Mouse (Mus musculus) liver, embryonic 16.5 days (tissue): ENCODE results near the gene Grifin. TPM values are rescaled to one million over a fixed set of nuclear protein-coding genes. Genes with fewer than 3 reads are reported as not detected.

Experiments used
- ATAC-seq: fragments of 200-750 bp; cut with Nextera tagmentation; 2 replicates; pipeline ENCODE4 v1.8.0; 2017; ENCODE audit warnings: low read depth, mild to moderate bottlenecking, moderate number of reproducible peaks, moderate library complexity
- H3K27ac ChIP-seq: fragments of 300-500 bp; sonication (generic); 2 replicates; pipeline ENCODE4 v1.5.1; 2014; ENCODE audit warnings: mild to moderate bottlenecking, low read length
- H3K27me3 ChIP-seq: fragments of 300-500 bp; sonication (generic); 2 replicates; pipeline ENCODE4 v1.6.1; 2014; ENCODE audit warnings: low read depth, low read length, mixed read lengths; ENCODE audit not compliant: control insufficient read depth, insufficient read depth
- H3K36me3 ChIP-seq: fragments of 300-500 bp; sonication (generic); 2 replicates; pipeline ENCODE4 v1.6.1; 2014; ENCODE audit warnings: mild to moderate bottlenecking; ENCODE audit not compliant: control insufficient read depth, insufficient read depth
- H3K4me1 ChIP-seq: fragments of 300-500 bp; sonication (generic); 2 replicates; pipeline ENCODE4 v1.6.1; 2014; ENCODE audit warnings: low read depth, low read length, mixed read lengths; ENCODE audit not compliant: control insufficient read depth
- H3K4me2 ChIP-seq: fragments of 300-500 bp; sonication (generic); 2 replicates; pipeline ENCODE4 v1.6.1; 2014; ENCODE audit warnings: low read depth, low read length, mixed read lengths
- H3K4me3 ChIP-seq: fragments of 300-500 bp; sonication (generic); 2 replicates; pipeline ENCODE4 v1.5.1; 2014; ENCODE audit warnings: low read depth, mild to moderate bottlenecking, low read length
- H3K9ac ChIP-seq: fragments of 300-500 bp; sonication (generic); 2 replicates; pipeline ENCODE4 v1.6.1; 2014; ENCODE audit warnings: low read depth, low read length
- H3K9me3 ChIP-seq: fragments of 300-500 bp; sonication (generic); replicated peaks from 2 replicates; pipeline ENCODE4 v1.6.1; 2016; ENCODE audit warnings: low read length; ENCODE audit not compliant: control insufficient read depth
- WGBS: fragments of 180-500 bp; shearing (Covaris S2); extraction: QIAGEN DNeasy Blood & Tissue Kit; methylation state at CpG from one replicate; pipeline ENCODE4 v1.1.7; 2014; ENCODE audit not compliant: insufficient replicate concordance; 5-methylcytosine and 5-hydroxymethylcytosine counted together
- polyA plus RNA-seq: library from polyadenylated mRNA; unstranded; fragments of >200 nt; fragmentation: Nextera tagmentation; extraction: Ambion mirVana; gene quantifications from 2 replicates; pipeline ENCODE4 v1.2.1, GENCODE M21; 2015

Grifin gene
- 0.59 and 1.2 TPM in 2 replicates for polyA plus RNA-seq

DNA sequence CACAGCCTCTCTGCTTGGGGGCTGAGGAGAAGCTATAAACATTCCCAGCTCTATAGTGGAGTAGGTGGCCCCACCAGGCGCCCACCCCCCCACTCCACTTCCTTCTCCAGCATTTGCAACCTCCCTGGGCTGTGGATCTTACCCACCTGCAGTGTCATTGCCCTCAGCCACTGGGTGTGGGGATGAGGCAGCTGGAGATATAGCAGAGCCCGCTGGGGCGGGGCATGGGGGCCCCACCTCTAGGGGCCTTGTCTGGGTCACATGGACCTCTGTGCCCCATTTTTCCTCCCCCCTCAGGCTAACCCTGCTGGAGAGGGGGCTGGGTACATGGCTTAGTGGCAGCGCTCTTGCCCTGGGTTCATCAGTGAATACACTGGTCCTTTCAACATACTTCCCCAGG is at the start of gene Grifin:
Grifin (minus strand) TSS at position 176 of the 400 bp plus-strand sequence.
- Histone ChIP-seq H3K9ac (no peak within 1 kb of the TSS), H3K36me3 (no peaks in the 10 kb centered on the region), H3K4me1 (peaks cover 37% of the 10 kb centered on the region), H3K27me3 (no peaks in the 10 kb centered on the region), H3K9me3 (no peaks in the 10 kb centered on the region), H3K4me3 (no peak within 1 kb of the TSS), H3K4me2 (no peak within 1 kb of the TSS; the same call in 1 of the 2 replicates), H3K27ac (no peak within 1 kb of the TSS)
- 42% methylated on average over 4 of the region's 4 CpGs for WGBS
- ATAC-seq = peak; percentile 79

- Histone ChIP-seq H3K4me3 (no peak overlapping the region), H3K36me3 (peaks cover 19% of the 10 kb centered on the region), H3K9me3 (no peaks in the 10 kb centered on the region), H3K27ac (peak overlapping the region; percentile 68), H3K27me3 (peaks cover 4% of the 10 kb centered on the region; the same call in 1 of the 2 replicates), H3K4me1 (peaks cover 75% of the 10 kb centered on the region), H3K9ac (peak overlapping the region; percentile 15), H3K4me2 (no peak overlapping the region; the same call in 1 of the 2 replicates)
- 74% methylated on average over 10 of the region's 10 CpGs for WGBS
- no peak for ATAC-seq
Observed at GRCm38 (mm10) chr5:140614141-140614540, 49.3 kb upstream of the Grifin start.

DNA sequence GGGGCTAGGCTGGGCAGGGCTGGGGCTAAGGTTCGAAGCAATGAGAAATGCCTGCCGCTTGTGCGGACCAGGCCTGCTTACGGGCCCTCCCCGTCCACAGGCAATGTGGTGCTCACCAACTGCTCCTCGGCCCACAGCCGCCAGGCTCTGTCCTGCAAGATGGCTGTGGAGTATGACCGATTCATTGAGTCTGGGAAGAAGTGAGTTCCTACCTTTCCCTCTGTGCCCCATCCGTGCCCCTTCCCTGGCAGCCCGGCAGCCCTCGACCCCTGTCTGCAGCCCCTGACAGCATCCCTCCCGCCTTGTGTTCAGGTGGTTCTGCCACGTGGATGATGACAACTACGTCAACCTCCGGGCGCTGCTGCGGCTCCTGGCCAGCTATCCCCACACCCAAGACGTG is 47.3 kb upstream of the Grifin start:
- ATAC-seq = no peak
- Histone ChIP-seq H3K27ac (no peak overlapping the region), H3K4me1 (peaks cover 79% of the 10 kb centered on the region), H3K4me3 (no peak overlapping the region), H3K9ac (no peak overlapping the region), H3K9me3 (no peaks in the 10 kb centered on the region), H3K36me3 (peaks cover 19% of the 10 kb centered on the region), H3K4me2 (no peak overlapping the region), H3K27me3 (peaks cover 13% of the 10 kb centered on the region)
- WGBS = 74% methylated on average over 18 of the region's 18 CpGs

GRCm38 (mm10) chr5:140611611-140612185 is 46.8 kb upstream of the Grifin start:
- peaks cover 18% of the 10 kb centered on the region for H3K27me3 ChIP-seq

GRCm38 (mm10) chr5:140611021-140611583 is 46.2 kb upstream of the Grifin start:
- H3K27me3 ChIP-seq = peaks cover 24% of the 10 kb centered on the region
- H3K4me1 ChIP-seq = peaks cover 81% of the 10 kb centered on the region
- WGBS = 42% methylated on average over 21 of the region's 21 CpGs
- ATAC-seq = no peak
- H3K4me3 ChIP-seq = peak overlapping the region; percentile 71
- no peaks in the 10 kb centered on the region for H3K9me3 ChIP-seq
- H3K4me2 ChIP-seq = peak overlapping the region; percentile 90
- peak overlapping the region; percentile 58 for H3K9ac ChIP-seq
- H3K36me3 ChIP-seq = peaks cover 19% of the 10 kb centered on the region
- H3K27ac ChIP-seq = peak overlapping the region; percentile 71

More at GRCm38 (mm10) chr5:140611611-140612185, 46.8 kb upstream of the Grifin start:
- Histone ChIP-seq H3K4me1 (peaks cover 81% of the 10 kb centered on the region), H3K9me3 (no peaks in the 10 kb centered on the region), H3K27ac (peak overlapping the region; percentile 71), H3K4me3 (peak overlapping the region; percentile 71; the same call in 1 of the 2 replicates), H3K4me2 (no peak overlapping the region; the same call in 1 of the 2 replicates), H3K9ac (peak overlapping the region; percentile 15; the same call in 1 of the 2 replicates), H3K36me3 (peaks cover 19% of the 10 kb centered on the region)
- 54% methylated on average over 15 of the region's 15 CpGs for WGBS
- ATAC-seq = no peak

GRCm38 (mm10) chr5:140610273-140611011 is 45.6 kb upstream of the Grifin start:
- Histone ChIP-seq H3K4me1 (peaks cover 79% of the 10 kb centered on the region), H3K4me2 (peak overlapping the region; percentile 90), H3K4me3 (peak overlapping the region; percentile 71), H3K36me3 (peaks cover 19% of the 10 kb centered on the region), H3K27me3 (peaks cover 30% of the 10 kb centered on the region), H3K9me3 (no peaks in the 10 kb centered on the region), H3K27ac (peak overlapping the region; percentile 71), H3K9ac (peak overlapping the region; percentile 58)
- no peak for ATAC-seq
- WGBS = 10% methylated on average over 26 of the region's 30 CpGs

- Histone ChIP-seq H3K4me2 (peak overlapping the region; percentile 90), H3K4me1 (peaks cover 71% of the 10 kb centered on the region), H3K9ac (peak overlapping the region; percentile 80), H3K4me3 (peak overlapping the region; percentile 71), H3K9me3 (no peaks in the 10 kb centered on the region), H3K27me3 (peaks cover 38% of the 10 kb centered on the region), H3K27ac (peak overlapping the region; percentile 78), H3K36me3 (peaks cover 19% of the 10 kb centered on the region)
- 26% methylated on average over 12 of the region's 13 CpGs for WGBS
- ATAC-seq = no peak
Observed at GRCm38 (mm10) chr5:140609511-140610272, 44.8 kb upstream of the Grifin start.

- Histone ChIP-seq H3K4me2 (peak overlapping the region; percentile 90), H3K27ac (peak overlapping the region; percentile 78), H3K36me3 (peaks cover 14% of the 10 kb centered on the region), H3K4me1 (peaks cover 62% of the 10 kb centered on the region), H3K9ac (peak overlapping the region; percentile 80), H3K4me3 (peak overlapping the region; percentile 71), H3K27me3 (peaks cover 44% of the 10 kb centered on the region), H3K9me3 (no peaks in the 10 kb centered on the region)
- no peak for ATAC-seq
- 1% methylated on average over 16 of the region's 16 CpGs for WGBS
Observed at GRCm38 (mm10) chr5:140608634-140609015, 43.8 kb upstream of the Grifin start.
